Mouse (Mus musculus) cortical plate, adult 2 months (tissue): Measurements from ENCODE around the gene Flvcr2. TPM values are rescaled to one million over a fixed set of nuclear protein-coding genes. Genes with fewer than 3 reads are reported as not detected.
A peak's percentile ranks its signal among the peaks of the same experiment; 100 is the strongest.

Experiments used
- H3K27ac ChIP-seq: fragments of 200-500 bp; 2 replicates; pipeline ENCODE4 v1.5.1; 2012; ENCODE audit warnings: low read length, control low read depth, inconsistent platforms; ENCODE audit not compliant: insufficient read depth
- H3K4me1 ChIP-seq: fragments of 200-500 bp; 2 replicates; pipeline ENCODE4 v1.6.1; 2011; ENCODE audit warnings: low read length; ENCODE audit not compliant: control insufficient read depth, insufficient read depth
- H3K4me3 ChIP-seq: fragments of 200-500 bp; 2 replicates; pipeline ENCODE4 v1.5.1; 2011; ENCODE audit warnings: mild to moderate bottlenecking, low read length, control low read depth; ENCODE audit not compliant: insufficient read depth
- CTCF ChIP-seq: fragments of 200-500 bp; IDR thresholded peaks from 2 replicates; pipeline ENCODE4 v1.5.1; 2011; ENCODE audit warnings: mild to moderate bottlenecking, control low read depth, low read length; ENCODE audit not compliant: insufficient read depth; ENCODE audit errors: extremely low read depth
- POLR2A ChIP-seq: fragments of 200-500 bp; IDR thresholded peaks from 2 replicates; pipeline ENCODE4 v1.6.1; 2011; ENCODE audit warnings: mild to moderate bottlenecking, low read length, control low read depth; ENCODE audit not compliant: insufficient read depth; ENCODE audit errors: extremely low read depth
- polyA plus RNA-seq: library from polyadenylated mRNA; depleted of rRNA; stranded (reverse); fragments of >200 nt; gene quantifications from 2 replicates; pipeline ENCODE4 v1.2.3, GENCODE M21; 2012

The Flvcr2 gene
- polyA plus RNA-seq, 1 experiment = 3.3 TPM

GRCm38 (mm10) chr12:85784916-85785815 is 38.8 kb downstream of the Flvcr2 start:
- Histone ChIP-seq H3K4me3 (no peak overlapping the region), H3K27ac (peak overlapping the region; percentile 95), H3K4me1 (no peaks in the 10 kb centered on the region)
- no peak for TF ChIP-seq CTCF
- no peak for TF ChIP-seq POLR2A

- TF ChIP-seq CTCF = no peak
- no peak for TF ChIP-seq POLR2A
Observed at GRCm38 (mm10) chr12:85792158-85792557, 45.8 kb downstream of the Flvcr2 start.

DNA sequence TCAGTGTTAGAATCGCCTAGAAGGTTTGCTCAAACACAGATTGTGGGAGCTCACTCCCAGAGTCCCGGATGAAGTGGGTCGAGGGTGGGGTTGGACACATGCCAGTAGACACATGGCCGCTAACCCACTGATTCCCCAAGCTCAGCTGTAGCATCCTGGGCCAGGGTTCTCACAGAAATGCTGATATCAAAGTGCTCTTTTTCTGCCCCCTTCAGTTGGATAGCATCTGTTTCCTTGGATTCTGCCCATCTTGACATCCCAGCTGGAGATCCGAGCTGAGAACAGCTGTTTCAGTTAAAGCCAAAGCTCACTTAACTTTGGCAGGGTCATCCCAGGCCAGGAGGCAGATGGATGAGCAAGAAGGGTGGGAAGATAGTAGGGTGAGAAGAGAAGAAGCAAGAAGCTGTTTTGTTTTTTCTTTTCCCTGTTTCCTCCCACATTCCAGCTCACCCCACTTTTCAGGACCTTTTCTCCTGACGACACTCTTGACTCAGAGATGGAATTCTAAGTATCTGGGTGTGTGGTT is 46.5 kb downstream of the Flvcr2 start:
- Histone ChIP-seq H3K4me3 (no peak overlapping the region), H3K4me1 (peaks cover 3% of the 10 kb centered on the region; the same call in 1 of the 2 replicates), H3K27ac (no peak overlapping the region)
- TF ChIP-seq CTCF (no peak), POLR2A (no peak)

More at GRCm38 (mm10) chr12:85792158-85792557, 45.8 kb downstream of the Flvcr2 start:
- no peak overlapping the region for H3K27ac ChIP-seq
- no peak overlapping the region for H3K4me3 ChIP-seq
- peaks cover 3% of the 10 kb centered on the region; the same call in 1 of the 2 replicates for H3K4me1 ChIP-seq

DNA sequence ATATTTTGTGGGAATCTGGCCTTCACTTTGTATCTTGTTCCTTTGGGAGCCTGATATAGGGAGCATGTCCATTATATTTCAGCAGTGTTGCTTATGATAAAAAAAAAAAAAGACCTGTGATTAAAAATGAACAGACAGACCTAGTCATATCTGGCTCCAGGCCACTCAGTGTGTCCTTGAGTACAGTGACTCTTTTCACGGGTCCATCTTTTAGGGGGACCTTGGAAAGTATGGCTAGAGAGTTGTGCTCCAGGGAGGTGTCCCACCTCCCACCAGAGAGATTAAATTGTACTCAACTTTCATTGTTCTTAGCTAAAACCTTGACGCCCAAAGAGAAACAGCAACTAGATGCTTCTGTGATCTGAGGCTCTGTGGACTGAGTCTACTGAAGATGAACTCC is 47.8 kb downstream of the Flvcr2 start:
- Histone ChIP-seq H3K4me3 (no peak overlapping the region), H3K27ac (no peak overlapping the region), H3K4me1 (peaks cover 3% of the 10 kb centered on the region; the same call in 1 of the 2 replicates)
- TF ChIP-seq POLR2A (no peak), CTCF (no peak)

DNA sequence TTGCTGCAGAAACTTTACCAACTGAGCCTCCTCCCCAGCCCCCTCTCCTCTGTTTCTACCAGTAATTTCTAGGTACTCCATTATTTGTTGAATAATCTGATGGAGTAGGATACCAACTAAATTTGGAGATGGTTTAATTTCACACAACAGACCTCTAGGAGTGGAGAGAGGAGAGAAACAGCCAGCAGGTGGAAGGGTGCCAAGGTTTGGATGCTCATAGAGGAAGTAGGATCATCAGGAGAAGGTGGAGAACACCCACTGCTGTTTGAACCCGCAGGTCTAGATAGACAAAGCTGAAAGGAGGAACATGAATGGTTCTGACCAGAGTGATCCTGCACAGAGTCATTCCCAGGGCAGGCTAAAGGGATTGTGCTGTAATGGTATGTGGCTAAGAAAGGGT is 49.2 kb downstream of the Flvcr2 start:
- Histone ChIP-seq H3K4me3 (no peak overlapping the region), H3K27ac (no peak overlapping the region), H3K4me1 (peaks cover 3% of the 10 kb centered on the region; the same call in 1 of the 2 replicates)
- TF ChIP-seq CTCF (no peak), POLR2A (no peak)

- no peak overlapping the region for H3K4me3 ChIP-seq
- TF ChIP-seq POLR2A (no peak), CTCF (no peak)
- no peak overlapping the region for H3K27ac ChIP-seq
- H3K4me1 ChIP-seq = no peaks in the 10 kb centered on the region
Observed at GRCm38 (mm10) chr12:85800031-85800430, 53.7 kb downstream of the Flvcr2 start.

DNA sequence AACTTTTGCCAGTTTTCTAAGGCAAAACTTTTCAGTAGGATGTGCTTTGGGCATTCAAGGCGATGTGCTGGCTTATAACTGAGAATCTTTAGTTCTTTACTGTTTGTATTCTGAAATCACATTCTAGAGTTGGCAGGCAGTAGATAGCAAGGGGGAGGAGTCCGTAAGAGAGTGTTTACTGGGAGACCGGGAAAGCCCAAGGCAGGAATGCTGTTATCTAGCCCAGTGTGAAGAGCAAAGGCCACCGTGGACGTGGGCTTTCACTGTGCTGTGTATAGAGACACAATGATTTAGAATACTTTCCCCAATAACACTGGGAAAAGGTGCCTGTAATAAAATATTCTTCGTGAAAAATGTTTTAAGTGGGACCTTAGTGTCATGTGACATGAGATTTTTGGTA is 63.4 kb downstream of the Flvcr2 start:
- H3K4me3 ChIP-seq = no peak overlapping the region
- H3K27ac ChIP-seq = no peak overlapping the region
- H3K4me1 ChIP-seq = no peaks in the 10 kb centered on the region
- TF ChIP-seq POLR2A (no peak), CTCF (no peak)

GRCm38 (mm10) chr12:85810959-85811358 is 64.6 kb downstream of the Flvcr2 start:
- Histone ChIP-seq H3K4me1 (no peaks in the 10 kb centered on the region), H3K4me3 (no peak overlapping the region), H3K27ac (no peak overlapping the region)
- TF ChIP-seq POLR2A = no peak
- TF ChIP-seq CTCF = no peak

DNA sequence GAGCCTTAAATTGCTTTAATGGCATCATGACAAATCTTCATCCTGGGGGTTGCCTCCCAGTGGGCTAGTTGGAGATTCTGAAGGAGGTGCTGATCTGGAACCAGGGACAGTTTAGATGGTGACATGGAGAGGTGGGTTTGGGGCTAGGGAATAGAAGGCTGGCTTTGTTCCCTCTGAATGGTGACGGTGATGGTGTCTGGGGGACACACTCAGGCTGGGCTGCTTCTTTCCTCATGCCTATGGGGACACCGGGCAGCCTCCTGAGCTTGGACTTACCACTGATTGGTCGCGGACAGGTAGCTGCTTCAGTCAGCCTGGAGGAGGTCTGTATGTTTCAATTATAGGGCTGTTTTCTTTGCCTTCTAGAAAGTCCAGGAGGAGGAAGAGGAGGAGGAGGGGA is 65.3 kb downstream of the Flvcr2 start:
- no peak overlapping the region for H3K27ac ChIP-seq
- H3K4me3 ChIP-seq = no peak overlapping the region
- no peaks in the 10 kb centered on the region for H3K4me1 ChIP-seq
- TF ChIP-seq CTCF = no peak
- no peak for TF ChIP-seq POLR2A

GRCm38 (mm10) chr12:85813599-85813998 is 67.3 kb downstream of the Flvcr2 start:
- TF ChIP-seq CTCF (no peak), POLR2A (no peak)
- Histone ChIP-seq H3K27ac (no peak overlapping the region), H3K4me1 (no peaks in the 10 kb centered on the region), H3K4me3 (no peak overlapping the region)
